Mouse (Mus musculus) MEL (cell line): Measurements from ENCODE around the gene Agtrap.

Experiments used
- GATA1 ChIP-seq: IDR thresholded peaks from 2 replicates; pipeline ENCODE4 v1.6.1; 2011; ENCODE audit warnings: low read depth, low read length, improper control_type of control experiment
- POLR2A ChIP-seq, 2 experiments: IDR thresholded peaks; 2 replicates each; pipeline ENCODE4 v1.6.1; 2011 to 2012; ENCODE audit warnings: low read length in 2 of 2, mild to moderate bottlenecking in 2 of 2, control low read depth in 1 of 2, improper control_type of control experiment in 1 of 2, low read depth in 1 of 2, moderate library complexity in 1 of 2; ENCODE audit not compliant: control insufficient read depth in 1 of 2, insufficient read depth in 1 of 2, poor library complexity in 1 of 2
- TAL1 ChIP-seq: IDR thresholded peaks from 2 replicates; pipeline ENCODE4 v1.6.1; 2012; ENCODE audit warnings: mild to moderate bottlenecking, inconsistent platforms, low read length, moderate library complexity, mixed read lengths
- USF1 ChIP-seq: IDR thresholded peaks from 2 replicates; pipeline ENCODE4 v1.6.1; 2014; ENCODE audit warnings: low read depth, mild to moderate bottlenecking, inconsistent platforms, low read length, improper control_type of control experiment, moderate library complexity

- TF ChIP-seq GATA1 (no peak), TAL1 (no peak), POLR2A (IDR thresholded peaks at IDR 0.05; ENCODE audit: control insufficient read depth in 1 of 2, insufficient read depth in 1 of 2, low read depth in 1 of 2, low read length in 2 of 2, poor library complexity in 1 of 2) (no peak), USF1 (no peak)
Observed at GRCm38 (mm10) chr4:148085131-148085906, 2.5 kb downstream of the Agtrap start.
